Mouse (Mus musculus): Measurements from ENCODE around the gene Lekr1.

DNA sequence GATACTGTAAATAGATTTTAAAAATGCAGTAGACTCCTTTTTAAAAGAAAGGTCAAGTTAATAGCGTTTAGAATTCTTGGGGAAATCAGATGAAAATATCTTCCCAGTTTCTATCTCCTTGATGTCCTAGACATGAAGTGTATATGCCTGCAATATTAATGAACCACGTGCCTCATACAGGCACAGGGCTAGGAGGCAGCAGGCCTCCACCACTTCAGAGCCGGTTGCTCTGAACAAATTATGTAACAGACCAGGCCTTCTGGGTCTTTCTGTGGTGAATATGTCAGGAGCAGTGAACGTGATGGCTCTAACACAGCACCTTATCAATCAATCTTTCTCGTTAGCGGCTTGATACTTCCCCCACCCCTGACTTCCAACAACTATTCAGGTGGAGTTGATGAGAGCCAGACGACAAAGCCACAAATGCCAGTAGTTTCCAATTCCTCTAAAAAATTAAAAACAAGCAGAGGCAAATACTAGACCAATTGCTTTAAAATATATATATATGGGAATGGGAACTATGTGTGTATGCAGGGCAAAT, 164.0 kb downstream of the Lekr1 start:
- TF ChIP-seq ZC3H11A (IDR thresholded peaks at IDR 0.05; ENCODE audit: borderline replicate concordance, low read depth, low read length) (no peak), MAFK (IDR thresholded peaks at IDR 0.05; ENCODE audit: insufficient read depth, low read depth, low read length) (no peak), HCFC1 (IDR thresholded peaks at IDR 0.05; ENCODE audit: borderline replicate concordance, insufficient read depth, low read length) (no peak)
